8 mouse cellular contexts compared by ENCODE assay signal in the genomic region with DNA sequence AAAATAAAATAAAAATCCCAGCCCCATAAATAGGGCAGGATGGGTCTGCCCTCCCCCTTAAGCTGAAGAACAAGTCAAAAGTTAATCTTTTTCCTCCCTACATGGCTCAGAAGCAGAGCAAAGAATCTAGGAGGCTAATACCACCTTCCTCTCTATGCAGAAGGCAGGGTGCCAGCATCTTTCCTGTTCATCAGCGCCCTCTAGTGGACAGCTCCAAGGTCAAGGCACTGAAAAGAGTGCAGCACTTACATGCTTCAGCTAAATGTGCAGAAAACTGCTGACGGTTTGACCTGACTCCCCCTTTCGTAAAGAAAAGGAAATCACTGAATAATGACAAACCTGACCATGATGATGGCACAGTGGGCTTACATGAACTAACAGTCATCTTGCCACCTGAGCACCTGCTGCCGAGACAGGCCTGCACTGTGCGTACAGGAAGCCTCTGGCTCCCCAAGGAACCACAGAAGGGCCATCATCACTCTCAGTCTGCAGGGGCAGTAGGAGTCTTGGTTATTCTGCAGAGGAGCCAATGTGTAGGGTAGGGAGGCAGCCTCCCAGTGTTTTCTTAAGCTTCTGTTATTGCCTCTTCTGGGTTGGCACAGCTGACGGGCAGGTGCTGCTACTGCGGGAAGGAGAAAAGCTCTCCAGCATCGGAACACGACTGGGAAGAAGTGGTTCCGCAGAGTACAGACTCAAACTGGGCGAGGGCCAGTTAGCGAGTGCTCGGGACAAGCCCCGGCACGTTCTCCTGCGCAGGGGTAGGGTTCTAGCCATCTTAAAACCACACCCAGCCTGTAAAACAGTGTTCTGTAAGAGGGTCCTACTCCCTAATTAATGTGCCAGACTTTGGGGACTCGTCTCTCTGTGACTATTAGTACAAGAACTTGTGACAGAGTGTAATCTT.
A peak's percentile ranks its signal among the peaks of the same experiment; 100 is the strongest.
DNase-seq lines count a peak whose midpoint lies in the region; ATAC-seq and TF ChIP-seq lines count a peak whose summit lies in the region.

No protein-coding gene starts in this region.

- no peaks in the 10 kb centered on the region for H3K9me3 ChIP-seq in heart, postnatal 0 days (replicated peaks; ENCODE audit: control insufficient read depth, low read length)
- no peaks in the 10 kb centered on the region for H3K9me3 ChIP-seq in liver, embryonic 13.5 days (replicated peaks)
- no peaks in the 10 kb centered on the region for H3K9me3 ChIP-seq in neural tube, embryonic 11.5 days (ENCODE audit: control insufficient read depth, low read length)
- no peaks in the 10 kb centered on the region for H3K9me3 ChIP-seq in stomach, embryonic 14.5 days (ENCODE audit: control insufficient read depth, low read depth, low read length)

- no peak for TF ChIP-seq POLR2A in brain, embryonic 14.5 days (IDR thresholded peaks at IDR 0.05; ENCODE audit: borderline replicate concordance, extremely low read depth, insufficient read depth, insufficient read length, poor library complexity, severe bottlenecking)

- ATAC-seq in CD4-positive, CD25-positive, alpha-beta regulatory T cell, adult 4 months: peak; percentile 88
- ATAC-seq in erythroblast, adult 5-6 weeks (replicated peaks; ENCODE audit: low FRiP score, poor library complexity, severe bottlenecking): peak; percentile 73
- peak; percentile 70 for ATAC-seq in heart, postnatal 0 days (ENCODE audit: insufficient read depth, low read depth)
- peak; percentile 64; the same call in 1 of the 2 replicates for ATAC-seq in liver, embryonic 13.5 days (ENCODE audit: low read depth)
- ATAC-seq in neural tube, embryonic 11.5 days (ENCODE audit: insufficient read depth, low FRiP score, low TSS enrichment): peak; percentile 73; the same call in 1 of the 2 replicates
- ATAC-seq in stomach, embryonic 14.5 days (ENCODE audit: insufficient number of reproducible peaks, insufficient read depth, low FRiP score, low read depth): 0 out of 2 replicates have a peak, but pooled peaks have one; percentile 46

- 73% methylated on average over 17 of the region's 17 CpGs for WGBS in heart, postnatal 0 days
- 66% methylated on average over 17 of the region's 17 CpGs for WGBS in liver, embryonic 13.5 days (ENCODE audit: insufficient replicate concordance)
- 75% methylated on average over 17 of the region's 17 CpGs for WGBS in neural tube, embryonic 11.5 days
- 72% methylated on average over 17 of the region's 17 CpGs for WGBS in stomach, embryonic 14.5 days

- no peak overlapping the region for H3K27ac ChIP-seq in heart, postnatal 0 days (ENCODE audit: low read depth)
- H3K27ac ChIP-seq in liver, embryonic 13.5 days: no peak overlapping the region
- no peak overlapping the region for H3K27ac ChIP-seq in neural tube, embryonic 11.5 days (ENCODE audit: low read depth, low read length)
- H3K27ac ChIP-seq in stomach, embryonic 14.5 days (ENCODE audit: low read length): no peak overlapping the region

- no peak for TF ChIP-seq EP300 in heart, postnatal 0 days (IDR thresholded peaks at IDR 0.05; ENCODE audit: low read depth)

- TF ChIP-seq CTCF in brain, embryonic 14.5 days (IDR thresholded peaks at IDR 0.05; ENCODE audit: borderline replicate concordance, extremely low read depth, insufficient read depth, insufficient read length): peak; percentile 92
- peak; percentile 92 for TF ChIP-seq CTCF in heart, postnatal 0 days (IDR thresholded peaks at IDR 0.05; ENCODE audit: low read depth)

- H3K4me3 ChIP-seq in heart, postnatal 0 days (ENCODE audit: low read depth, low read length): no peak overlapping the region
- H3K4me3 ChIP-seq in liver, embryonic 13.5 days (replicated peaks): no peak overlapping the region
- no peak overlapping the region for H3K4me3 ChIP-seq in neural tube, embryonic 11.5 days (ENCODE audit: low read depth, low read length)
- no peak overlapping the region for H3K4me3 ChIP-seq in stomach, embryonic 14.5 days (ENCODE audit: low read depth, low read length)

- peak; percentile 89 for DNase-seq in brain, embryonic 14.5 days (ENCODE audit: low read depth)
- peak; percentile 84 for DNase-seq in heart, postnatal 0 days (ENCODE audit: low spot score)
- DNase-seq in kidney, postnatal 14 days: peak; percentile 83
- DNase-seq in liver, embryonic 13.5 days: peak; percentile 53
- peak; percentile 80 for DNase-seq in neural tube, embryonic 11.5 days (ENCODE audit: low spot score)

- no peaks in the 10 kb centered on the region for H3K27me3 ChIP-seq in heart, postnatal 0 days (ENCODE audit: control insufficient read depth, insufficient read depth, low read length)
- H3K27me3 ChIP-seq in liver, embryonic 13.5 days: no peaks in the 10 kb centered on the region
- H3K27me3 ChIP-seq in neural tube, embryonic 11.5 days (ENCODE audit: control insufficient read depth, insufficient read depth, low read length): no peaks in the 10 kb centered on the region
- no peaks in the 10 kb centered on the region for H3K27me3 ChIP-seq in stomach, embryonic 14.5 days (ENCODE audit: control insufficient read depth, insufficient read depth, low read length)

- peaks cover 7% of the 10 kb centered on the region for H3K4me1 ChIP-seq in heart, postnatal 0 days (ENCODE audit: control insufficient read depth, insufficient read depth)
- H3K4me1 ChIP-seq in liver, embryonic 13.5 days (replicated peaks): peaks cover 8% of the 10 kb centered on the region; the same call in 1 of the 2 replicates
- H3K4me1 ChIP-seq in neural tube, embryonic 11.5 days (ENCODE audit: control insufficient read depth, insufficient read depth, low read length): no peaks in the 10 kb centered on the region
- H3K4me1 ChIP-seq in stomach, embryonic 14.5 days (ENCODE audit: control insufficient read depth, insufficient read depth, low read length): 0 out of 2 replicates have a peak, but pooled peaks cover 2% of the 10 kb centered on the region

- no peak overlapping the region for H3K9ac ChIP-seq in heart, postnatal 0 days (replicated peaks; ENCODE audit: low read depth, low read length)
- no peak overlapping the region for H3K9ac ChIP-seq in liver, embryonic 13.5 days
- no peak overlapping the region for H3K9ac ChIP-seq in neural tube, embryonic 11.5 days (ENCODE audit: low read length)
- no peak overlapping the region for H3K9ac ChIP-seq in stomach, embryonic 14.5 days (replicated peaks; ENCODE audit: low read depth, low read length)

- H3K4me2 ChIP-seq in heart, postnatal 0 days (ENCODE audit: low read depth, low read length): no peak overlapping the region
- no peak overlapping the region for H3K4me2 ChIP-seq in liver, embryonic 13.5 days
- H3K4me2 ChIP-seq in neural tube, embryonic 11.5 days (ENCODE audit: low read depth): no peak overlapping the region
- H3K4me2 ChIP-seq in stomach, embryonic 14.5 days (replicated peaks; ENCODE audit: low read depth, low read length): no peak overlapping the region

- H3K36me3 ChIP-seq in heart, postnatal 0 days (replicated peaks; ENCODE audit: control insufficient read depth, insufficient read depth, low read length): peaks cover 40% of the 10 kb centered on the region
- peaks cover 3% of the 10 kb centered on the region; the same call in 1 of the 2 replicates for H3K36me3 ChIP-seq in liver, embryonic 13.5 days
- H3K36me3 ChIP-seq in neural tube, embryonic 11.5 days (ENCODE audit: control insufficient read depth, insufficient read depth, low read length): peaks cover 4% of the 10 kb centered on the region
- peaks cover 28% of the 10 kb centered on the region; the same call in 1 of the 2 replicates for H3K36me3 ChIP-seq in stomach, embryonic 14.5 days (ENCODE audit: control insufficient read depth, insufficient read depth, low read length)
